Mouse (Mus musculus) retina, postnatal 7 days (tissue): ENCODE measurements around the gene Rufy2.

Experiments used
- DNase-seq: peaks from one replicate; pipeline ENCODE4 v3.0.0-alpha.2; 2012; ENCODE audit warnings: low read depth, low spot score

Rufy2 gene

GRCm38 (mm10) chr10:63014168-63014567, 34.1 kb downstream of the Rufy2 start:
- DNase-seq: no peak

- DNase-seq: no peak
Observed at GRCm38 (mm10) chr10:63019304-63019703, 39.3 kb downstream of the Rufy2 start.

- DNase-seq: no peak
Observed at GRCm38 (mm10) chr10:63021702-63022101, 41.7 kb downstream of the Rufy2 start.

GRCm38 (mm10) chr10:63022541-63023120, 42.6 kb downstream of the Rufy2 start:
- no peak for DNase-seq

- DNase-seq: peak; percentile 46
Observed at GRCm38 (mm10) chr10:63023121-63023748, 43.2 kb downstream of the Rufy2 start.

- DNase-seq: peak; percentile 98
Observed at GRCm38 (mm10) chr10:63023749-63024579, 43.9 kb downstream of the Rufy2 start, which contains the start of the genes Hnrnph3 and Pbld2. TSS of gene Hnrnph3 (minus strand) at chr10:63024217. TSS of gene Pbld2 (plus strand) at chr10:63024315.

- DNase-seq: peak; percentile 51
Observed at GRCm38 (mm10) chr10:63024580-63024910, 44.5 kb downstream of the Rufy2 start.

GRCm38 (mm10) chr10:63025016-63025415, 45.0 kb downstream of the Rufy2 start:
- DNase-seq: no peak

- DNase-seq: no peak
Observed at GRCm38 (mm10) chr10:63025491-63026011, 45.5 kb downstream of the Rufy2 start.

GRCm38 (mm10) chr10:63026156-63026794, 46.3 kb downstream of the Rufy2 start:
- DNase-seq: no peak

GRCm38 (mm10) chr10:63026795-63027160, 46.8 kb downstream of the Rufy2 start:
- no peak for DNase-seq

GRCm38 (mm10) chr10:63027376-63028161, 47.5 kb downstream of the Rufy2 start:
- no peak for DNase-seq

- no peak for DNase-seq
Observed at GRCm38 (mm10) chr10:63028396-63028795, 48.4 kb downstream of the Rufy2 start.

GRCm38 (mm10) chr10:63032267-63032666, 52.2 kb downstream of the Rufy2 start:
- no peak for DNase-seq

GRCm38 (mm10) chr10:63032956-63033355, 52.9 kb downstream of the Rufy2 start:
- DNase-seq: no peak

GRCm38 (mm10) chr10:63038571-63039320, 58.7 kb downstream of the Rufy2 start:
- DNase-seq: no peak

- DNase-seq: no peak
Observed at GRCm38 (mm10) chr10:63039867-63040628, 60.0 kb downstream of the Rufy2 start.

GRCm38 (mm10) chr10:63043154-63043553, 63.1 kb downstream of the Rufy2 start:
- no peak for DNase-seq

GRCm38 (mm10) chr10:63047751-63048150, 67.7 kb downstream of the Rufy2 start:
- no peak for DNase-seq

GRCm38 (mm10) chr10:63049106-63049505, 69.1 kb downstream of the Rufy2 start:
- no peak for DNase-seq
